Mouse (Mus musculus): ENCODE results near the gene Xrcc4. TPM values are rescaled to one million over a fixed set of nuclear protein-coding genes. Genes with fewer than 3 reads are reported as not detected.

The Xrcc4 gene
- polyA plus RNA-seq, 1 experiment from 2014 or later = 17.4 TPM

DNA sequence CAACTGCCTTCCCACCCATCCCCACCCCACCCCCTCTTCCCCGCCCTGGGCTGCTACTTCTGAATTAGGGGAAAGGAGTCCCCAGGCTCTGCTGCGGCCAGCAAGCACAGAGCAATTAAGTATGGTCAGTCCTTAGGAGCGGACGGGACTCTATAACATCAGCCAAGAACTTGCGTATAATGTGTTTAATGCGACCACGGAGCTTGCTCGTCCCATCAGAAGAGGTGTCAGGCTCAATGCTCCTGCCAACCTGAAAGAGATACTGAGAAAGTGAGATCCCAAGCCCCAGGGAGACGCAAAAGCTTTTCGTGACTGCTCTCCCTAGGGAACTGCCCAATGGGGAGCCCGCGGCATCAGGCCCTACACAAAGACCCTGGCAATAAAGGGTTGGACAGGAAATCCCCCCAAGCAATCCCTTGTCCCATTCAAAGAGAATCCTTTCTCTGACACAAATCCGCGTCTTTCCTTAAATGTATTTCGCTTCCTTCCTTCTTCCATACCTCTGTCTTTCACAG, 346.7 kb downstream of the Xrcc4 start:
- Histone ChIP-seq H3K4me2 (ENCODE audit: low read depth, low read length) (peak overlapping the region; percentile 79), H3K9me3 (replicated peaks; ENCODE audit: control insufficient read depth, low read length) (no peaks in the 10 kb centered on the region), H3K9ac (ENCODE audit: low read length) (peak overlapping the region; percentile 83), H3K4me1 (ENCODE audit: control insufficient read depth, insufficient read depth, low read length) (peaks cover 24% of the 10 kb centered on the region), H3K36me3 (ENCODE audit: control insufficient read depth, insufficient read depth) (no peaks in the 10 kb centered on the region), H3K27me3 (ENCODE audit: control insufficient read depth, insufficient read depth, low read length) (no peaks in the 10 kb centered on the region), H3K27ac (ENCODE audit: low read length) (peak overlapping the region; percentile 91), H3K4me3 (ENCODE audit: low read length) (peak overlapping the region; percentile 67)
- peak; percentile 4; the same call in 1 of the 2 replicates for ATAC-seq (replicated peaks; ENCODE audit: extremely low read depth, insufficient read depth, low FRiP score)
- WGBS = 4% methylated on average over 15 of the region's 15 CpGs

DNA sequence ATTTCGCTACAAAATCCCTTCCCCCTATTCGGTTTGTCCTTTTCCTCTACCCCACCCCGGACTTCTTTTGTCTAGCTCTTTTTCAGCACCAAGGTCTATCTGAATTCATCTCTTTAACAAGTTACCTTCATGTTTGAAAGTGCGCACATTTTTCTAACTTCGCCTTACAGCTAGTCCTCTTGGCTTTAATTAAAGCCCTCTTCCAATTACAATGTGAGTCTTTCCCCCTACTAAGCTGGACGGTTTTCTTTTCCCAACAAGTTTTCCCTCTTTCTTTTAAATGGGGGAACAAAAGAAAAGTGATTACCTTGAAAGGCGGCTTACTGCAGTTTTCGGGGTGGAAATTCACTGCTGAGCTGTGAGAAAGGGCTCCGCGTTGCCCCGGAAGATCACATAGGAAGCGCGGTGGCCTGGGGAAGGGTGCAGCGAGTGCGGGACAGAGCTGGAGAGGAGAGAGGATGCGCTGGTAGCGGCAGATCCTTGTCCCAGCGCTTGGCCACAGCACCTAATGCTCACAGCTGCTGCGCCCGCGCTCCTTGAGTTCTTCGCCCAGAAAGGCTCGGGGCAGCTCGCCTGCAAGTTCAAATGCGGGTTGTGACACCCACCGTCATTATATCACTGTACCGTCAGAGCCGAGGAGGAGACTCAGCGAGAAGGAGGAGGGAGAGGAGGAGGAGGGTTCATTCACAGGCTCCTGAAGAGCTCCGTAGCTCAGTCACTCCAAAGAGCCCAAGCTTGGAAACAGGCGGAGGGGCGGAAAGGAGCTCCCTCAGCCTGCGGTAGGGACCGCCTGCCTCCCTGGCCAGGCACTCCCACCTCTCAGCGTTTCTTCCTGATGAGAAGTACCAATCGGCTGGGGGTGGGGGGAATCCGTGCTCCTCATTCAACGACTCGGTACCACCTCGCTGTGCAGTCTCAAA, 347.4 kb downstream of the Xrcc4 start, which contains the start of gene Vcan:
TSS of gene Vcan (minus strand) at position 744 of the 920 bp plus-strand sequence.
- Histone ChIP-seq H3K4me3 (ENCODE audit: low read length) (peak within 1 kb of the TSS; percentile 67), H3K4me1 (ENCODE audit: control insufficient read depth, insufficient read depth, low read length) (peaks cover 25% of the 10 kb centered on the region), H3K4me2 (ENCODE audit: low read depth, low read length) (peak within 1 kb of the TSS; percentile 79), H3K9ac (ENCODE audit: low read length) (peak within 1 kb of the TSS; percentile 83), H3K27ac (ENCODE audit: low read length) (peak within 1 kb of the TSS; percentile 91), H3K27me3 (ENCODE audit: control insufficient read depth, insufficient read depth, low read length) (no peaks in the 10 kb centered on the region), H3K36me3 (ENCODE audit: control insufficient read depth, insufficient read depth) (no peaks in the 10 kb centered on the region), H3K9me3 (replicated peaks; ENCODE audit: control insufficient read depth, low read length) (no peaks in the 10 kb centered on the region)
- ATAC-seq (replicated peaks; ENCODE audit: extremely low read depth, insufficient read depth, low FRiP score) = peak; percentile 43
- WGBS = under 1% methylated on average over 40 of the region's 40 CpGs

DNA sequence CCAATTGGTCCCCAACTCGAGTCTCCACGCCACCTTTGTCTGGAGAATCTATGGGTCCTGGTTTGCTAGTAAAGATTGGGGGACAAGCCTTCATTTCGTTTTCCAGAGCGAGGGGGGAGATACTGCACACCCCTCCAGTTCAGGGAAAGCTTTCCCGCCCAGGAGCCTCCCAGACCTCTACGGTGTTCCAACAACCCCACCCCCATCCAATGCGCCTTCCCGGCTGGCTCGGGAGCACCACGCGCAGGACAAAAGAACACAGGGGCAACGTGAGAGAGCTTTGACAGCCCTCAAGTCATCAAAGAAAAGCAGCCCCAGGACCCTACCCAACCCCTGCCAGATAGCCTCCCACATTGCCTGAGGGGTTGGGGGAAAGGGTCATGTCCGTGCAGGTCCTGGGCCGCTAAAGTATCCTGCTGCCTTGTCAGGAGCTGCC, 348.3 kb downstream of the Xrcc4 start:
- Histone ChIP-seq H3K27me3 (ENCODE audit: control insufficient read depth, insufficient read depth, low read length) (no peaks in the 10 kb centered on the region), H3K9ac (ENCODE audit: low read length) (peak overlapping the region; percentile 83), H3K4me1 (ENCODE audit: control insufficient read depth, insufficient read depth, low read length) (peaks cover 21% of the 10 kb centered on the region), H3K4me3 (ENCODE audit: low read length) (peak overlapping the region; percentile 67), H3K36me3 (ENCODE audit: control insufficient read depth, insufficient read depth) (no peaks in the 10 kb centered on the region), H3K4me2 (ENCODE audit: low read depth, low read length) (peak overlapping the region; percentile 79), H3K27ac (ENCODE audit: low read length) (peak overlapping the region; percentile 91), H3K9me3 (replicated peaks; ENCODE audit: control insufficient read depth, low read length) (no peaks in the 10 kb centered on the region)
- WGBS = 1% methylated on average over 14 of the region's 14 CpGs
- no peak; the same call in 1 of the 2 replicates for ATAC-seq (replicated peaks; ENCODE audit: extremely low read depth, insufficient read depth, low FRiP score)

DNA sequence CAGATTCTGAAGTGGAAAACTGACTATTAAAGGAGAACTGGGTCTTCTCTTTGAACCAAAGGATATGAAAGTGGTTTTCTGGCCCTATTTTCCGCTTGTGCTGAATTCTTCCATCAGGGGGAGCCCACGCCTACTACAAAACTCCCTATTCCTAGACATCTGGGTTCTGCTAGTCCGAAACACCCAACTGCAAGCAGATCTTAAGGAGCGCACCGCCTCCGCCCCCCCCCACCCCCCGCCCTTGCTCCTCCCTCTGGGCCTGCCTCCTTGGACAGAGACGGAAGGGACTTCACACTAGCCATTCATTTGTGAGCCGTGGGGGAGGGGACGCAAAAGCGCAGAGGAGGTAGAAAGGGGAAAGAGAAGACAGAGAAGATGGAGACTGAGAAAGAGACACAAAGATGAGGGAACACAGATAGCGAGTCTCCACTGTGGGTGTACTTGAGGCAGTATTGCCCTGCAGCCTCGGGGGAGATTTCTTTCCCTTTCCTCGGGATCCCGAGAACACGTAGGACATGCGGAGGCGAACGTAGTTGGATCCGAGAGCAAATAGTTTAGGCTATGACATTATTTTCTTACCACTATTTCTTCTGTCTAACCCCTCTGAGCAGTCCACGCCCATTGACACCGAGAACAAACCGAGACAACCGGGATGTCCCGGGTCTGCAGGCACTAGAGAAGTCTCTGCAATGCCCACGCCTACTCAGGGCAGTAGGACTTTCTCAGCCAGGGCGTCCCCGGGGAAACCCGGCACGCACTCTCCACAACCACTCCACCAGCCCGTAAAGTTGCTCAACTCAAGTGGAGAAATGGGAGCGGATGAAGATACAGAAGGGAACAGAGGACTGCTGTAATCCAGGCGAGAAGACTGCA, 348.9 kb downstream of the Xrcc4 start:
- Histone ChIP-seq H3K36me3 (ENCODE audit: control insufficient read depth, insufficient read depth) (no peaks in the 10 kb centered on the region), H3K27me3 (ENCODE audit: control insufficient read depth, insufficient read depth, low read length) (no peaks in the 10 kb centered on the region), H3K27ac (ENCODE audit: low read length) (peak overlapping the region; percentile 91), H3K9ac (ENCODE audit: low read length) (peak overlapping the region; percentile 83), H3K4me3 (ENCODE audit: low read length) (peak overlapping the region; percentile 67), H3K4me1 (ENCODE audit: control insufficient read depth, insufficient read depth, low read length) (peaks cover 19% of the 10 kb centered on the region), H3K9me3 (replicated peaks; ENCODE audit: control insufficient read depth, low read length) (no peaks in the 10 kb centered on the region), H3K4me2 (ENCODE audit: low read depth, low read length) (peak overlapping the region; percentile 79)
- under 1% methylated on average over 33 of the region's 33 CpGs for WGBS
- ATAC-seq (replicated peaks; ENCODE audit: extremely low read depth, insufficient read depth, low FRiP score) = peak; percentile 82

DNA sequence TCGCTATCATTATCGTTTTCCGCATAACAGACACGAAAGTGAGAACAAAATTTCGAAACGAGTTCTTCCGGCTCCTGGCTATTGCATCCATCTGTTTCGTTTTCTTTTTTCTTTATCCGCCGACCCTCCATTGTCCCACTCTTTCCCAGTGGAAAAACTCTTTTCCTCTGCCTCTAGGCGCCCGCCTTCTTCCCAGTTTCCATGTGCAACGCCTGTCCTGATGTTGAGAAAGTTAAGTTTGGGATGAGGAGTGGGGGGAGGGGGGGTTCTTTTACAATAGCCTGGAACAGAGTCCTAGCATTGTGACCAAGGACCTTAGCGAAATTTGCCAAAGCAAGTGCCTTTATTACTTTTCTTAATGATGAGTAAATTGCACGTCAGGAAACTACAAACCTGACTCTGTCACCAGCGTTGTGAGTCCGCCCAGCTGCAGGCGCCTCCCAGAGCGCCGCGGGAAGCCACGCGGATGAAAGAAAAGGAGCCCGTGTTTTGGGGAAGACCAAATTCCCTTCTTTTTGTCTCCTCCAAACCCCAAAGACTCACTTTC, 349.6 kb downstream of the Xrcc4 start:
- 0 out of 2 replicates have a peak, but pooled peaks have one; percentile 17 for ATAC-seq (replicated peaks; ENCODE audit: extremely low read depth, insufficient read depth, low FRiP score)
- Histone ChIP-seq H3K9me3 (replicated peaks; ENCODE audit: control insufficient read depth, low read length) (no peaks in the 10 kb centered on the region), H3K27ac (ENCODE audit: low read length) (peak overlapping the region; percentile 91), H3K4me2 (ENCODE audit: low read depth, low read length) (peak overlapping the region; percentile 79), H3K4me3 (ENCODE audit: low read length) (peak overlapping the region; percentile 67), H3K4me1 (ENCODE audit: control insufficient read depth, insufficient read depth, low read length) (peaks cover 20% of the 10 kb centered on the region), H3K36me3 (ENCODE audit: control insufficient read depth, insufficient read depth) (no peaks in the 10 kb centered on the region), H3K27me3 (ENCODE audit: control insufficient read depth, insufficient read depth, low read length) (no peaks in the 10 kb centered on the region), H3K9ac (ENCODE audit: low read length) (peak overlapping the region; percentile 83)
- under 1% methylated on average over 24 of the region's 24 CpGs for WGBS

DNA sequence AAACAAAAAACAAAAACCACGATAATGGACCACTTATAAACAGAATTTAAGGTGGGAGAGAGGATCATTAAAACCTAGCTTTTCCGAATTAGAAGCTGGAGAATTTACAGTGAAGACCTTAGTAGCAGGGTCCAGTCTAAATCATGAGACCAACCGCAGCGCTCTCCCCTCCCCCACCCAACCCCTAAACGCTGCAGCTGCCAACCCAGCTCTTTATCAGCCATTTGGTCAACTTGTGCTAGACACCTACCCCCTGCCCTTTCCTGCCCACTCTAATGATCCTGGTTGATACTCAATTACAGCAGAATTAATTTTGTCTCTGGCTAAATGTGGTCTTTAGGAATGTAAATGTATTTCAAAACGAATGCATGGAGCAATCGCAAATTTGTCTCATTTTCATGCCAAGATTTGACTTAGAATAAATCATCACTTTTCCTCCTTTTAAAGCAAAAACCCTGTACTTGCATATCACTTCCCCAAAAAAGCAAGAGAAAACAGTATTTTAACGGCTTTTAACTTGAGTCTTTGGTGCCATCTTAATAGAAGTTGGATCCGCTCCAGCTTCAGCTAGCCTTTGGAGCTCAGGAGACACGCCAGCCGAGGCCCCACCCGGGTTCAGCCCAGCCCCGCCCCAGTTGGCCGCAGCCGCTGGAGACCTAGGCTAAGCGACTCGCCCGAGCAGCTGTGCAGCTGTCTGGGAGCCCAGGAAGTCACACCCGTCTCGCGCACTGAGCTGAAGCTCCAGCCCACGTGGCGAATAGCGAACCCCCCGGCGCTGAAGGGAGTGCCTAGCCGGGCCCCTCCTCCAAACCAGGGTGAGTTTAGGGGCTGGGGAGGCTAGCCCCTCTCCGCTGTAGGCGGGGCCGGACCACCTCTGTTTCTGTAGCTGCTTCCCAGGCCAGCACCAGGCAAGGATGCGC, 350.4 kb downstream of the Xrcc4 start:
- H3K4me2 ChIP-seq (ENCODE audit: low read depth, low read length) = peak overlapping the region; percentile 79
- H3K4me1 ChIP-seq (ENCODE audit: control insufficient read depth, insufficient read depth, low read length) = peaks cover 22% of the 10 kb centered on the region
- no peaks in the 10 kb centered on the region for H3K27me3 ChIP-seq (ENCODE audit: control insufficient read depth, insufficient read depth, low read length)
- H3K9me3 ChIP-seq (replicated peaks; ENCODE audit: control insufficient read depth, low read length) = no peaks in the 10 kb centered on the region
- 1% methylated on average over 31 of the region's 31 CpGs for WGBS
- peak overlapping the region; percentile 83 for H3K9ac ChIP-seq (ENCODE audit: low read length)
- H3K4me3 ChIP-seq (ENCODE audit: low read length) = peak overlapping the region; percentile 67
- H3K36me3 ChIP-seq (ENCODE audit: control insufficient read depth, insufficient read depth) = no peaks in the 10 kb centered on the region
- H3K27ac ChIP-seq (ENCODE audit: low read length) = peak overlapping the region; percentile 91
- ATAC-seq (replicated peaks; ENCODE audit: extremely low read depth, insufficient read depth, low FRiP score) = peak; percentile 77

DNA sequence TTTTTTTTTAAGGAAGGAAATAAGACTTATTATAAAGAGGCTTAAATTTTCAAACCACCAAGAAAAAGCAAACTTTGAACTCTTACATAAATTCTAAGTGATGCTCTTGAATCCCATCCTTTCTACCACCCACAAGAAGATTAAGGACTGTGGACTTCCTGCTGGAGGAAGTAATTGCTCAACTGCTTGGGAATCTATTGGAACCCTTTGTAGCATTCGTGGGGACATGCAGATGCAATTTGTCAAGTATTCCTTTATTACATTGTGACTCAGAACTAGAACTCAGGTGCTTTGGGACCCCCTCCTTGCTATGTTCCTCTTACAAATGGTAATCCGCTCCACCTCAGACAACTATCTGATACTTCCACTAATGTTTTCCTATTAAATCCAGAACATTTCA, 351.1 kb downstream of the Xrcc4 start:
- H3K4me2 ChIP-seq (ENCODE audit: low read depth, low read length) = peak overlapping the region; percentile 79; the same call in 1 of the 2 replicates
- no peaks in the 10 kb centered on the region for H3K27me3 ChIP-seq (ENCODE audit: control insufficient read depth, insufficient read depth, low read length)
- ATAC-seq (replicated peaks; ENCODE audit: extremely low read depth, insufficient read depth, low FRiP score) = no peak
- H3K27ac ChIP-seq (ENCODE audit: low read length) = no peak overlapping the region
- no peak overlapping the region for H3K4me3 ChIP-seq (ENCODE audit: low read length)
- no peaks in the 10 kb centered on the region for H3K9me3 ChIP-seq (replicated peaks; ENCODE audit: control insufficient read depth, low read length)
- no peak overlapping the region; the same call in 1 of the 2 replicates for H3K9ac ChIP-seq (ENCODE audit: low read length)
- no peaks in the 10 kb centered on the region for H3K36me3 ChIP-seq (ENCODE audit: control insufficient read depth, insufficient read depth)
- WGBS = 53% methylated on average over 2 of the region's 2 CpGs
- peaks cover 22% of the 10 kb centered on the region for H3K4me1 ChIP-seq (ENCODE audit: control insufficient read depth, insufficient read depth, low read length)

All from heart, embryonic 16.5 days (tissue).